Mouse (Mus musculus) liver, postnatal 0 days (tissue): ENCODE results near the gene Myl3.

ENCODE experiments used
- CTCF ChIP-seq: sonication (generic); IDR thresholded peaks from 2 replicates; pipeline ENCODE4 v1.5.1; 2016; ENCODE audit warnings: antibody characterized with exemption, low read depth
- EP300 ChIP-seq: IDR thresholded peaks from 2 replicates; pipeline ENCODE4 v1.6.1; 2016; ENCODE audit warnings: antibody characterized with exemption, low read depth, mild to moderate bottlenecking

- no peak for TF ChIP-seq CTCF
- no peak for TF ChIP-seq EP300
Measured at GRCm38 (mm10) chr9:110697465-110697864, 44.2 kb upstream of the Myl3 start.
